Mouse (Mus musculus): ENCODE measurements around the gene Dvl2.

DNA sequence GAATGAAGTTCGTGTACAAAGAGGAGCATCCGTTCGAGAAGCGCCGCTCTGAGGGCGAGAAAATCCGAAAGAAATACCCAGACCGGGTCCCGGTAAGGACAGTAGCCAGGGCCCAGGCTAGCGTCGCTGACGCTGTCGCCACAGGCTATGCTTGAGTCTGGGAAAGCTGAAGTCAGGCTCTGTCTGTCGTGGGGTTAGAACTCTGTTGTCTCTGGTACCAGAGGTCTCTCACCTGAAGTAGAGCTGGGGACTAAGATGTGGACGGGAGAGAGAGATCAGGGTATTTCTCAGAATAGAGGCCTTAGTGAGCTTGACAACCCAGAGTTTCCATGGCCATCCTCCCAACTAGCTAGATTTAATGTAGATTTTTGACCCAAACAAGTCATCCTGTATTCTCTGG is 8.7 kb upstream of the Dvl2 start:
- TF ChIP-seq ZC3H11A (IDR thresholded peaks at IDR 0.05; ENCODE audit: borderline replicate concordance, low read depth, low read length) = no peak
- TF ChIP-seq ZNF384 (IDR thresholded peaks at IDR 0.05; ENCODE audit: low read depth, low read length) = no peak
- no peak for TF ChIP-seq MAFK (IDR thresholded peaks at IDR 0.05; ENCODE audit: insufficient read depth, low read depth, low read length)
- no peak for TF ChIP-seq HCFC1 (IDR thresholded peaks at IDR 0.05; ENCODE audit: borderline replicate concordance, insufficient read depth, low read length)
- TF ChIP-seq CHD2 (IDR thresholded peaks at IDR 0.05; ENCODE audit: low read depth, low read length) = no peak

Measured in ES-E14 (cell line).